Mouse (Mus musculus): ENCODE results near the gene Cacna1f.

DNA sequence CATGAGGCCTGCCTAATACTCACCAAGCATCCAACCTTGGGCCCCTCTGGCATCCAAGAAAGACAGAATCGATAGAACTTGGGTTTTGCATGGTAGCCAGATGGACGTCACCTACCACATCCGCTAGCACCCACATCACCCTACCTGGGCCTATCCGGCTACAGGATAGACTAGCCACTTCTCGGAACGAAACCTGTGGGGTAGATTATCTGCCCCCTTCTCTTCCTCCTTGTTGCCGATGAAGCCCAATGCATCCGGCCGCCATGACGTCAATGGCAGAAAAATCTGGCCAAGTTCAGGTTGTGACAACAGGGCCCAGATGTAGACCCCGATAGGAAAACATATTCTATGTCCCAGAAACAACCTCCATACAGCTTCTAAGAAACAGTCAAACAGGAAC, 23.0 kb upstream of the Cacna1f start:
- TF ChIP-seq CTCF (IDR thresholded peaks at IDR 0.05; ENCODE audit: low read depth, low read length) (no peak), POLR2A (IDR thresholded peaks at IDR 0.05; ENCODE audit: extremely low read depth, insufficient read depth, low read length) (no peak)
